Mouse (Mus musculus) G1E (cell line): ENCODE results near the gene Adamts8. TPM values are rescaled to one million over a fixed set of nuclear protein-coding genes. Genes with fewer than 3 reads are reported as not detected.

Source experiments
- ATAC-seq: 2 replicates; pipeline ENCODE4 v1.8.0; 2016; ENCODE audit warnings: mild to moderate bottlenecking; ENCODE audit not compliant: insufficient number of reproducible peaks, poor library complexity, low FRiP score, severe bottlenecking; ENCODE audit errors: extremely low read depth
- DNase-seq: peaks from one replicate; pipeline ENCODE4 v3.0.0; 2012; ENCODE audit warnings: low spot score
- H3K27me3 ChIP-seq: 2 replicates; pipeline ENCODE4 v1.6.1; 2012; ENCODE audit warnings: mild to moderate bottlenecking, low read length, inconsistent platforms; ENCODE audit not compliant: insufficient read depth
- H3K36me3 ChIP-seq: replicated peaks from 2 replicates; pipeline ENCODE3; 2012; ENCODE audit warnings: mild to moderate bottlenecking, inconsistent platforms
- H3K4me1 ChIP-seq: 2 replicates; pipeline ENCODE4 v1.6.1; 2012; ENCODE audit warnings: low read depth, low read length, inconsistent platforms, mixed read lengths; ENCODE audit not compliant: insufficient read depth
- H3K4me3 ChIP-seq: 2 replicates; pipeline ENCODE4 v1.5.1; 2012; ENCODE audit warnings: low read depth, mild to moderate bottlenecking, inconsistent platforms, low read length, moderate library complexity, mixed read lengths
- H3K9me3 ChIP-seq: replicated peaks from 2 replicates; pipeline ENCODE4 v1.6.1; 2012; ENCODE audit warnings: inconsistent platforms
- CTCF ChIP-seq: IDR thresholded peaks from 2 replicates; pipeline ENCODE4 v1.5.1; 2012; ENCODE audit warnings: low read depth, low read length, inconsistent platforms, mixed read lengths
- GATA1 ChIP-seq: IDR thresholded peaks from 2 replicates; pipeline ENCODE4 v1.6.1; 2012; ENCODE audit warnings: borderline replicate concordance, low read length, inconsistent platforms, mixed read lengths
- GATA2 ChIP-seq: IDR thresholded peaks from 2 replicates; pipeline ENCODE4 v1.6.1; 2012; ENCODE audit warnings: low read depth, low read length, inconsistent platforms, borderline replicate concordance
- POLR2AphosphoS5 ChIP-seq: IDR thresholded peaks from 2 replicates; pipeline ENCODE4 v1.6.1; 2012; ENCODE audit warnings: low read depth, low read length, inconsistent platforms; ENCODE audit not compliant: insufficient replicate concordance
- TAL1 ChIP-seq: conservative IDR thresholded peaks from 2 replicates; pipeline ENCODE4 v1.6.1; 2012; ENCODE audit warnings: low read depth, low read length, inconsistent platforms, mixed read lengths
- polyA plus RNA-seq: library from polyadenylated mRNA; stranded (reverse); fragments of >175 nt; gene quantifications from 2 replicates; pipeline ENCODE4 v1.2.3, GENCODE M21; 2012
- total RNA-seq, 2 experiments: library from RNA; stranded (forward) in 1 of 2; stranded (reverse) in 1 of 2; fragments of 200-1000 nt in 1 of 2; fragments of >200 nt in 1 of 2; fragmentation: Nextera tagmentation in 1 of 2; gene quantifications; 2 replicates each; pipeline ENCODE4 v1.2.3; 2014 to 2017

Adamts8 gene
- total and polyA plus RNA-seq, 3 experiments: not detected

DNA sequence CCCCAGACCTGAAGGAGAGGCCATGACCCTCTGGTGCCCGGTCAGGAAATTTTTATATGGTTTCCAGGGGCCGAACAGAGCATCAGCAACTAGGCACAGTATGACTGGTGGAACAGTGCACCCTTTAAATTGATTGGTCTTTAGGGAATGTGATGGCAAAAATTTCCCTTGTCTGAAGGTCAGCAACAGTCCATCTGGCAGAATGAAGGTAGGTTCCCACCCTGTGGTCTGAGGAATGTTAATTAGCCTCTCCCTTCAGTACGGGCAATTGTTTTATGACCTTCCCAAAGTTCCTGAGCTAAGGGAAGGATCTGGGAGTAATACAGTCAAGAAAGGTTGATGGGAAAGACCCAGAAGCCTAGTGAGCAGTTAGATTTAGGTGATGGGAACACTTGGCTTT, 67.7 kb downstream of the Adamts8 start:
- no peaks in the 10 kb centered on the region for H3K4me1 ChIP-seq
- peaks cover 16% of the 10 kb centered on the region for H3K27me3 ChIP-seq
- no peaks in the 10 kb centered on the region for H3K36me3 ChIP-seq
- TF ChIP-seq POLR2AphosphoS5: no peak
- no peak overlapping the region for H3K4me3 ChIP-seq
- no peaks in the 10 kb centered on the region for H3K9me3 ChIP-seq
- DNase-seq (no peak), ATAC-seq (no peak)

- no peaks in the 10 kb centered on the region for H3K9me3 ChIP-seq
- no peaks in the 10 kb centered on the region for H3K4me1 ChIP-seq
- no peak for DNase-seq
- TF ChIP-seq TAL1 (no peak), CTCF (no peak), GATA1 (no peak), GATA2 (no peak), POLR2AphosphoS5 (no peak)
- H3K4me3 ChIP-seq: no peak overlapping the region
- ATAC-seq: no peak
- no peaks in the 10 kb centered on the region for H3K36me3 ChIP-seq
- peaks cover 16% of the 10 kb centered on the region for H3K27me3 ChIP-seq
Observed at GRCm38 (mm10) chr9:31010749-31011148, 68.4 kb downstream of the Adamts8 start.

DNA sequence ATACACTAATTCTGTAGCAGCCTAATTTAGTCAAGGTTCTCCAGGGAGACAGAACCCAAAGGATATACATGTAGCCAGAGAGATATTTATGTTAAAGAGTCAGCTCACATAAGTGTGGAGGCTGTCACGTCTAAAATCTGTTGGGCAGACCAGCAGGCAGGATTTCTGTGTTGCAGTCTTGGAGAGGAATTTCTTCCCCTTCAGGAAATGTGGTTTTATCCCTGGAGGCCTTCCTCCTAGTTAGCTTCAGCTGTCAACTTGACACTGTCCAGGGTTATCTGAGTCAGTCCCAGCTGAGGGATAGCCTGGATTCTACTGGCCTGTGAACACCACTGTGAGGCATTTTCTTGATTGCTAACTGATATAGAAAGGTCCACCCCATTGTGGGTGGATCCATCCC, 69.2 kb downstream of the Adamts8 start:
- Histone ChIP-seq H3K4me3 (no peak overlapping the region), H3K27me3 (peaks cover 19% of the 10 kb centered on the region), H3K4me1 (no peaks in the 10 kb centered on the region), H3K36me3 (no peaks in the 10 kb centered on the region), H3K9me3 (no peaks in the 10 kb centered on the region)
- TF ChIP-seq GATA2: no peak
- TF ChIP-seq GATA1: no peak
- no peak for TF ChIP-seq TAL1
- no peak for TF ChIP-seq POLR2AphosphoS5
- TF ChIP-seq CTCF: no peak
- no peak for ATAC-seq
- DNase-seq: no peak

- no peak for DNase-seq
- Histone ChIP-seq H3K36me3 (no peaks in the 10 kb centered on the region), H3K4me3 (no peak overlapping the region), H3K27me3 (peaks cover 19% of the 10 kb centered on the region), H3K4me1 (no peaks in the 10 kb centered on the region), H3K9me3 (no peaks in the 10 kb centered on the region)
- ATAC-seq: no peak
- TF ChIP-seq POLR2AphosphoS5 (no peak), GATA2 (no peak), GATA1 (no peak), TAL1 (no peak), CTCF (no peak)
Observed at GRCm38 (mm10) chr9:31012674-31013073, 70.3 kb downstream of the Adamts8 start.

GRCm38 (mm10) chr9:31013415-31013814, 71.1 kb downstream of the Adamts8 start:
- TF ChIP-seq GATA1 (no peak), GATA2 (no peak), TAL1 (no peak), POLR2AphosphoS5 (no peak), CTCF (no peak)
- H3K27me3 ChIP-seq: peaks cover 19% of the 10 kb centered on the region

More at GRCm38 (mm10) chr9:31013415-31013814, 71.1 kb downstream of the Adamts8 start:
- DNase-seq (no peak), ATAC-seq (no peak)
- Histone ChIP-seq H3K36me3 (no peaks in the 10 kb centered on the region), H3K9me3 (no peaks in the 10 kb centered on the region), H3K4me1 (no peaks in the 10 kb centered on the region), H3K4me3 (no peak overlapping the region)

Other genes starting within 250 kb of the Adamts8 start
- not detected in 2 replicates for gene Adamts15, start 20.1 kb upstream of the Adamts8 start, total RNA-seq (2014; fragmentation: Nextera tagmentation)
- gene Adamts15, start 20.1 kb upstream of the Adamts8 start, total RNA-seq (2017): 0.12 and 0.22 TPM in 2 replicates
- gene Adamts15, start 20.1 kb upstream of the Adamts8 start, polyA plus RNA-seq: not detected in 2 replicates
- 58.2 and 63.6 TPM in 2 replicates for gene Zbtb44, start 88.1 kb downstream of the Adamts8 start, total RNA-seq (2014; fragmentation: Nextera tagmentation)
- 24.7 and 27.5 TPM in 2 replicates for gene Zbtb44, start 88.1 kb downstream of the Adamts8 start, total RNA-seq (2017)
- 7.4 and 9.1 TPM in 2 replicates for gene Zbtb44, start 88.1 kb downstream of the Adamts8 start, polyA plus RNA-seq
- not detected in 2 replicates for gene St14, start 189.3 kb downstream of the Adamts8 start, total RNA-seq (2014; fragmentation: Nextera tagmentation)
- 0.16 TPM in 1 of 2 replicates, not detected in the other for gene St14, start 189.3 kb downstream of the Adamts8 start, total RNA-seq (2017)
- gene St14, start 189.3 kb downstream of the Adamts8 start, polyA plus RNA-seq: 0.02 TPM in 1 of 2 replicates, not detected in the other